Mouse (Mus musculus): Measurements from ENCODE around the gene Ndel1. TPM values are rescaled to one million over a fixed set of nuclear protein-coding genes. Genes with fewer than 3 reads are reported as not detected.
"Not testable (repeated sequence)": the region's sequence is repeated elsewhere in the genome, so short reads cannot be mapped to it uniquely, and the experiment has no call there.

Gene Ndel1
- polyA plus RNA-seq, 1 experiment from 2014 or later, result 96.3 TPM

- not testable (repeated sequence) for H3K27me3 ChIP-seq (ENCODE audit: insufficient read depth, low read length); H3K4me2 ChIP-seq (replicated peaks; ENCODE audit: low read depth, low read length); H3K9me3 ChIP-seq (ENCODE audit: low read length); H3K9ac ChIP-seq (replicated peaks; ENCODE audit: low read length); H3K27ac ChIP-seq (ENCODE audit: low read length); H3K4me1 ChIP-seq (ENCODE audit: insufficient read depth, low read length); ATAC-seq (ENCODE audit: low FRiP score, low TSS enrichment); H3K4me3 ChIP-seq (ENCODE audit: low read length)
- WGBS, result 95% methylated on average over 5 of the region's 5 CpGs
- peaks cover 61% of the 10 kb centered on the region for H3K36me3 ChIP-seq (ENCODE audit: insufficient read depth, low read length)
Measured at GRCm38 (mm10) chr11:68831580-68831979, 40.1 kb downstream of the Ndel1 start.

GRCm38 (mm10) chr11:68826735-68827134 lies 44.9 kb downstream of the Ndel1 start:
- no peak overlapping the region for H3K4me2 ChIP-seq (replicated peaks; ENCODE audit: low read depth, low read length)
- no peak overlapping the region for H3K9ac ChIP-seq (replicated peaks; ENCODE audit: low read length)
- H3K4me1 ChIP-seq (ENCODE audit: insufficient read depth, low read length), result no peaks in the 10 kb centered on the region
- ATAC-seq (ENCODE audit: low FRiP score, low TSS enrichment), result no peak
- WGBS, result 76% methylated on average over 3 of the region's 3 CpGs
- peaks cover 41% of the 10 kb centered on the region for H3K36me3 ChIP-seq (ENCODE audit: insufficient read depth, low read length)
- H3K9me3 ChIP-seq (ENCODE audit: low read length), result no peaks in the 10 kb centered on the region
- H3K4me3 ChIP-seq (ENCODE audit: low read length), result no peak overlapping the region
- no peak overlapping the region for H3K27ac ChIP-seq (ENCODE audit: low read length)
- H3K27me3 ChIP-seq (ENCODE audit: insufficient read depth, low read length), result no peaks in the 10 kb centered on the region

- WGBS, result 73% methylated on average over 15 of the region's 15 CpGs
- ATAC-seq (ENCODE audit: low FRiP score, low TSS enrichment), result no peak
- Histone ChIP-seq H3K9ac (replicated peaks; ENCODE audit: low read length) (no peak overlapping the region), H3K4me1 (ENCODE audit: insufficient read depth, low read length) (no peaks in the 10 kb centered on the region), H3K36me3 (ENCODE audit: insufficient read depth, low read length) (peaks cover 44% of the 10 kb centered on the region), H3K27me3 (ENCODE audit: insufficient read depth, low read length) (no peaks in the 10 kb centered on the region), H3K4me3 (ENCODE audit: low read length) (no peak overlapping the region), H3K9me3 (ENCODE audit: low read length) (no peaks in the 10 kb centered on the region), H3K4me2 (replicated peaks; ENCODE audit: low read depth, low read length) (no peak overlapping the region), H3K27ac (ENCODE audit: low read length) (no peak overlapping the region)
Measured at GRCm38 (mm10) chr11:68822326-68822725, 49.3 kb downstream of the Ndel1 start.

- Histone ChIP-seq H3K27ac (ENCODE audit: low read length) (no peak overlapping the region), H3K27me3 (ENCODE audit: insufficient read depth, low read length) (no peaks in the 10 kb centered on the region), H3K4me3 (ENCODE audit: low read length) (no peak overlapping the region), H3K9me3 (ENCODE audit: low read length) (no peaks in the 10 kb centered on the region), H3K4me1 (ENCODE audit: insufficient read depth, low read length) (no peaks in the 10 kb centered on the region), H3K4me2 (replicated peaks; ENCODE audit: low read depth, low read length) (no peak overlapping the region), H3K36me3 (ENCODE audit: insufficient read depth, low read length) (peaks cover 62% of the 10 kb centered on the region), H3K9ac (replicated peaks; ENCODE audit: low read length) (no peak overlapping the region)
- WGBS, result 82% methylated on average over 14 of the region's 14 CpGs
- ATAC-seq (ENCODE audit: low FRiP score, low TSS enrichment), result no peak
Measured at GRCm38 (mm10) chr11:68819226-68819805, 52.3 kb downstream of the Ndel1 start.

- peaks cover 68% of the 10 kb centered on the region for H3K36me3 ChIP-seq (ENCODE audit: insufficient read depth, low read length)
- H3K9me3 ChIP-seq (ENCODE audit: low read length), result no peaks in the 10 kb centered on the region
- H3K27ac ChIP-seq (ENCODE audit: low read length), result no peak overlapping the region
- no peak overlapping the region for H3K9ac ChIP-seq (replicated peaks; ENCODE audit: low read length)
- H3K27me3 ChIP-seq (ENCODE audit: insufficient read depth, low read length), result no peaks in the 10 kb centered on the region
- WGBS, result 82% methylated on average over 8 of the region's 8 CpGs
- ATAC-seq (ENCODE audit: low FRiP score, low TSS enrichment), result no peak
- no peak overlapping the region for H3K4me2 ChIP-seq (replicated peaks; ENCODE audit: low read depth, low read length)
- H3K4me1 ChIP-seq (ENCODE audit: insufficient read depth, low read length), result no peaks in the 10 kb centered on the region
- H3K4me3 ChIP-seq (ENCODE audit: low read length), result no peak overlapping the region
Measured at GRCm38 (mm10) chr11:68818416-68818815, 53.2 kb downstream of the Ndel1 start.

- H3K9me3 ChIP-seq (ENCODE audit: low read length), result no peaks in the 10 kb centered on the region
- H3K9ac ChIP-seq (replicated peaks; ENCODE audit: low read length), result no peak overlapping the region
- H3K4me1 ChIP-seq (ENCODE audit: insufficient read depth, low read length), result no peaks in the 10 kb centered on the region
- no peak overlapping the region for H3K4me2 ChIP-seq (replicated peaks; ENCODE audit: low read depth, low read length)
- no peak overlapping the region for H3K4me3 ChIP-seq (ENCODE audit: low read length)
- H3K27me3 ChIP-seq (ENCODE audit: insufficient read depth, low read length), result no peaks in the 10 kb centered on the region
- H3K36me3 ChIP-seq (ENCODE audit: insufficient read depth, low read length), result peaks cover 90% of the 10 kb centered on the region
- H3K27ac ChIP-seq (ENCODE audit: low read length), result no peak overlapping the region
- ATAC-seq (ENCODE audit: low FRiP score, low TSS enrichment), result no peak
- WGBS, result 83% methylated on average over 9 of the region's 9 CpGs
Measured at GRCm38 (mm10) chr11:68811881-68812577, 59.6 kb downstream of the Ndel1 start.

- Histone ChIP-seq H3K4me3 (ENCODE audit: low read length) (no peak overlapping the region), H3K27ac (ENCODE audit: low read length) (no peak overlapping the region), H3K9me3 (ENCODE audit: low read length) (no peaks in the 10 kb centered on the region), H3K4me1 (ENCODE audit: insufficient read depth, low read length) (no peaks in the 10 kb centered on the region), H3K27me3 (ENCODE audit: insufficient read depth, low read length) (no peaks in the 10 kb centered on the region), H3K9ac (replicated peaks; ENCODE audit: low read length) (no peak overlapping the region), H3K4me2 (replicated peaks; ENCODE audit: low read depth, low read length) (no peak overlapping the region), H3K36me3 (ENCODE audit: insufficient read depth, low read length) (peaks cover 94% of the 10 kb centered on the region)
- WGBS, result 36% methylated on average over 6 of the region's 6 CpGs
- ATAC-seq (ENCODE audit: low FRiP score, low TSS enrichment), result peak; percentile 57; the same call in 1 of the 2 replicates
Measured at GRCm38 (mm10) chr11:68807787-68808186, 63.9 kb downstream of the Ndel1 start.

- no peaks in the 10 kb centered on the region for H3K4me1 ChIP-seq (ENCODE audit: insufficient read depth, low read length)
- no peak for ATAC-seq (ENCODE audit: low FRiP score, low TSS enrichment)
- H3K9ac ChIP-seq (replicated peaks; ENCODE audit: low read length), result no peak overlapping the region
- H3K36me3 ChIP-seq (ENCODE audit: insufficient read depth, low read length), result peaks cover 90% of the 10 kb centered on the region
- 69% methylated on average over 4 of the region's 4 CpGs for WGBS
- no peaks in the 10 kb centered on the region for H3K27me3 ChIP-seq (ENCODE audit: insufficient read depth, low read length)
- no peak overlapping the region for H3K27ac ChIP-seq (ENCODE audit: low read length)
- no peak overlapping the region for H3K4me2 ChIP-seq (replicated peaks; ENCODE audit: low read depth, low read length)
- H3K9me3 ChIP-seq (ENCODE audit: low read length), result no peaks in the 10 kb centered on the region
- H3K4me3 ChIP-seq (ENCODE audit: low read length), result no peak overlapping the region
Measured at GRCm38 (mm10) chr11:68805148-68805547, 66.5 kb downstream of the Ndel1 start.

GRCm38 (mm10) chr11:68798258-68798657 lies 73.4 kb downstream of the Ndel1 start:
- Histone ChIP-seq H3K27me3 (ENCODE audit: insufficient read depth, low read length) (no peaks in the 10 kb centered on the region), H3K9ac (replicated peaks; ENCODE audit: low read length) (no peak overlapping the region), H3K36me3 (ENCODE audit: insufficient read depth, low read length) (peaks cover 93% of the 10 kb centered on the region), H3K4me2 (replicated peaks; ENCODE audit: low read depth, low read length) (no peak overlapping the region), H3K27ac (ENCODE audit: low read length) (no peak overlapping the region), H3K4me3 (ENCODE audit: low read length) (no peak overlapping the region), H3K9me3 (ENCODE audit: low read length) (no peaks in the 10 kb centered on the region), H3K4me1 (ENCODE audit: insufficient read depth, low read length) (no peaks in the 10 kb centered on the region)
- 94% methylated on average over 10 of the region's 10 CpGs for WGBS
- no peak for ATAC-seq (ENCODE audit: low FRiP score, low TSS enrichment)

- 82% methylated on average over 9 of the region's 9 CpGs for WGBS
- no peak for ATAC-seq (ENCODE audit: low FRiP score, low TSS enrichment)
- peaks cover 89% of the 10 kb centered on the region for H3K36me3 ChIP-seq (ENCODE audit: insufficient read depth, low read length)
Measured at GRCm38 (mm10) chr11:68791794-68792193, 79.9 kb downstream of the Ndel1 start.

More at GRCm38 (mm10) chr11:68791794-68792193, 79.9 kb downstream of the Ndel1 start:
- H3K4me3 ChIP-seq (ENCODE audit: low read length), result no peak overlapping the region
- no peaks in the 10 kb centered on the region for H3K27me3 ChIP-seq (ENCODE audit: insufficient read depth, low read length)
- H3K9ac ChIP-seq (replicated peaks; ENCODE audit: low read length), result no peak overlapping the region
- no peaks in the 10 kb centered on the region for H3K9me3 ChIP-seq (ENCODE audit: low read length)
- no peak overlapping the region for H3K4me2 ChIP-seq (replicated peaks; ENCODE audit: low read depth, low read length)
- H3K4me1 ChIP-seq (ENCODE audit: insufficient read depth, low read length), result no peaks in the 10 kb centered on the region
- H3K27ac ChIP-seq (ENCODE audit: low read length), result no peak overlapping the region
